Mouse (Mus musculus) cerebellum, adult (tissue): ENCODE results near the gene Ttc32.
A peak's percentile ranks its signal among the peaks of the same experiment; 100 is the strongest.

ENCODE experiments used
- ATAC-seq: cut with Nextera tagmentation; 2 replicates; pipeline ENCODE4 v1.9.2; 2017; ENCODE audit warnings: mild to moderate bottlenecking, moderate library complexity, mixed read lengths; ENCODE audit not compliant: insufficient number of reproducible peaks, low FRiP score, low TSS enrichment

Ttc32 gene

DNA sequence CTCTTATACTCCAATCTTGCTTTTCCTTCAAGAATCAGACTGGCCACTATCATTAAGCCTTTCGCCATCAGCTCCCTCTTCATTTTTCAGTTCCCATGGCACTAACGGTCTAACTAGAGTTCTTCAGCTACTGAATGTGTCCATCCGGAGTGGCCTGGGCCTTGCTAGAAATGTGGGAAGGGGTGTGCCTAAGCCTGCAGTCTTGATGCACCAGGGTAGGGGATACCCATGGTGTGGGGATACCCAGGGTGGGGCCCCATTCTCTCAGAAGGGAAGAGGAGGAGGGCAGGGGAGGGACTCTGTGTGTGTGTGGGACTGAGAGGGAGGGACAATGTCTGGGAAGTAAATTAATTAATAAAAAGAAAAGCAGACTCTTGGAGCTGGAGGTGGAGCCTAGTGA is 13.0 kb downstream of the Ttc32 start:
- no peak for ATAC-seq

DNA sequence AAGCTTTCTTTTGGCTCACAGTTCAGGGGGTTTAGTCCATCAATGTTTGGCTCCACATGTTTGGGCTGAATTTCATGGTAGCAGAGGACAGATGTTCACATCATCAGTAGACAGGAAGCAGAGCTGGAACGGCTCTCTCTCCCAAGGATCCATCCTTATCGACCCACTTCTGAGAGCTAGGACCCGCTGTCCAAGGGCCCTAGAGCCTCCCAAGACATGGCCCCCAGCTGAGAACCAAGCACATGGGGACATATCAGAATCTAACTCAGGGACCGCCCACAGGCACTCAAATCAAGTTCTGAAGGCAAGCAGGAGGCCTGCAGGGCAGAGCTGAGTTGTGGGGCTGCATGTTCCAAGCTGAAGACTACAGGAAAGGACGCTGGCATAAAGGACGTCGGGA is 14.9 kb downstream of the Ttc32 start:
- ATAC-seq, result no peak

DNA sequence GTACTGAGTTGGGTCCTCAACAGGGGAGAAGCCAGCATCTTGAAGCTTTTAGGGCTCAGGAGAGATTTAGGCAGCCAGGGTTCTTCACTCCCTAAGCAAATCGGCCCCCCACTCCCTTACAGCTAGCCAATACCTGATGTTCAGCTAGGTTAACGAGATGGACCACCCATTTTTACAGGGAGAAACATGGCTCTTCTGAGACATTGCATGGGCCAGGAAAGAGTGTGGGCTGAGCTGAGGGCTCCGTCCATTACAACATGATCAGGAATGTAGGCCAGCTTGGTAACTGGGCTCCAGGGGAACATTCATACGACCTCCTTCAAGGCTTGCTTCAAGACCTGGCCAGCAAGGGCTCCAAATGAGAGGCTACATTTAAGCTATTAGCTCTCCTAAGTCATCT is 16.9 kb downstream of the Ttc32 start:
- ATAC-seq, result no peak

GRCm38 (mm10) chr12:9048090-9048489 is 18.3 kb downstream of the Ttc32 start:
- ATAC-seq, result no peak

GRCm38 (mm10) chr12:9050824-9051223 is 21.0 kb downstream of the Ttc32 start:
- ATAC-seq, result no peak

GRCm38 (mm10) chr12:9052075-9052829 is 22.5 kb downstream of the Ttc32 start:
- ATAC-seq, result peak; percentile 82

DNA sequence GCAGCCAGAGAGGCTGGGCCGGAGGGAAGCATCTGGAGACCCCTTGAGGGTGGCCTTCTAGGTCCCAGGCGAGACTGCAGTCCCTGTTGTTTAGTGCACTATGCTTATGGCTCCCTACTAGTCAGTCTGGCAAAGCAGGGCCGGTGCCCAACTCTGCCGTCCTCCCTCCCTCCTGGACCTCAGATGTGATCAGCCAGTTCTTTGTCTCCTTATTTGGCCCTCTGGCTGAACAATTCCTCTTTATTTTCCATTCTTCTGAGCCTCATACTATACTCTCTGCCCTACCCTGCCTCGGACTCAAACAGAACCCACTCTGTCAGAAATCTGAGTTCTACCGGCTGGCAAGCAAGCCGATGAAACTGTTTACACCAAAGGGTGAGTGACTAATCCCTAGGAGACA is 23.5 kb downstream of the Ttc32 start:
- ATAC-seq, result no peak

GRCm38 (mm10) chr12:9054012-9054411 is 24.2 kb downstream of the Ttc32 start:
- ATAC-seq, result no peak

DNA sequence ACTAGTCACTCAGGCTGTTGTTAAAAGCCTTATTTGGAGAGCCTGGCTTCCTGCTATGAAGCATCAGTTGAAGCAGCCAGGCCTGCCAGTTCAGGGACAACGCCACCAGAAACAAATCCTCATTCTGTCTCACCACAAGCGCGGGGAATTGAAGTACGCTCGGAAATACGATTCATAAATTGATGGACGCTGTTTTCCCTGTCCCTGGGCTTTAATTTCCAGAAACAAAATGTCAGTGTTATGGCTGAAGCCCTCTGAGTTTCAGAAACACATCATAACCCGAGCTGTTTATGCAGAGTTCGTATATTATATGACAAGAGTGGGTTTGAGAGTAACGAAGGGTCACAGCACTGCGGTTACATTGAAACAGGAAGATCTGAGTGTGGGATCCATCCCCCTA is 25.5 kb downstream of the Ttc32 start:
- ATAC-seq, result no peak

GRCm38 (mm10) chr12:9059502-9059901 is 29.7 kb downstream of the Ttc32 start:
- ATAC-seq, result no peak

GRCm38 (mm10) chr12:9059965-9060364 is 30.2 kb downstream of the Ttc32 start:
- no peak for ATAC-seq

DNA sequence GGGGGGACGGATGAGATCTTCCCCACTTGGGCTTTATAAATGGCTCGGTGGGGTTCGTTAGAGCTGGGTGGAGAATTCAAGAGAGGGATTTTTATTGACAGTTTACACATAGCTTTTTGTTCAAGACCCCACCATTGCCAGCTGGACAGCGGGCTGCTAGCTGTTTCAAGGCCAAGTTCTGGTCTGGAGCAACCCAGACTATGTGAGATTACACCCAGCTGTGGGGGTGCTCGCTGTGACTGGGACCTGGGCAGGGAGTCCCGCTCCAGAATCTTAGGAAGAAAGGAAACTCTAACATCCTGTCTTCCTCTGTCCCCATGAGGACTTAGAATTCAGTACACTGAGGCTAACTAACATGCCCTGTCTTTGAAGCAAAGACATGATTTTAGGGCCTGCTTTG is 33.8 kb downstream of the Ttc32 start:
- no peak for ATAC-seq

DNA sequence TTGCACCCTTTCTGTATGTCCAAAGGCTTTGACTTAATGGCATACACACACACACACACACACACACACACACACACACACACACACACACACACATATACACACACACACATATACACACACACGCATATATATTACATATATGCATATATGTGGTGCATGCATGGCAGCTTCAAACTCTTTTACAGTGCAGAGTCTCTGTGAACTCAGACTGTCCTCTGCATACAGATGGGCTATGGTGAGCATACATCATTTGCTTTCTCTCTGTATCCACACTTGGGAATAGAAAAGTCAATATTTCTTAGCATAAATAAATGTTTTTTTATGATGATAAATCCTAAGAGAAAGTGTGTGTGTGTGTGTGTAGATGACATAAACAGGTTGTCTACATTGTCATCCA is 41.3 kb downstream of the Ttc32 start:
- no peak for ATAC-seq

- ATAC-seq, result no peak
Observed at GRCm38 (mm10) chr12:9071493-9071892, 41.7 kb downstream of the Ttc32 start.

DNA sequence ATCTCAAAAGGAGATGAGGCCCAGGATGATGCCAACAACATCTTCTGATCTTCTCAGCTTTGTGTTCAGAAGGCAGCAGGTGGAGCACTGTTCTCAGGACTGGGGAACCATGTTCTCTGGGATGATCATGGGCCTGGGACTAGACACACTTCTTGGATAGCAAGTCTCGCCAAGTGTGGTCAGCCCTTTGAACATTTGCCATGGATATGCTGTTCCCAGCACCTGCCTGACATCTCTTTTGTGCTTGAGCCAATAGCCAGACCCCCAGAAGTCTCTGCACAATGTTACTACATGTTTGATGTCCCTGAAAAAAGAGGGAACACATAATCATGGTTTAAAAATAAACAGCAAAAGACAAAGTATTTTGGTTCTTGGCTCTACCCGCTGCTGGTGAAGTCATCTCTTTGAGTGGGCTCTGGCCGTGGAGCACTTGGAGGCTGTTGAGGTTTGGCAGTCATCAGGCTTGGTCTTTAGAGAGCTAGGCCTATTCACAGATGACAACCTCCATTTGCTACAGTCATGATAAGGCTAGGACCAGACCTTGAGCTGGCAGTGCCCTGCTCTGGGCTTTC is 47.8 kb downstream of the Ttc32 start:
- ATAC-seq, result no peak

GRCm38 (mm10) chr12:9090226-9090625 is 60.4 kb downstream of the Ttc32 start:
- ATAC-seq, result no peak
